Mouse (Mus musculus) adrenal gland, adult 18-20 months (tissue): Measurements from ENCODE around the gene Itga9. TPM values are rescaled to one million over a fixed set of nuclear protein-coding genes. Genes with fewer than 3 reads are reported as not detected.

Source experiments
- DNase-seq, 2 experiments: peaks; one replicate each; pipeline ENCODE4 v3.0.0; 2021 to 2022; ENCODE audit warnings: low spot score in 2 of 2
- total RNA-seq, 2 experiments: library from RNA; stranded (reverse); gene quantifications; 1 replicate in 1 of 2; 2 replicates in 1 of 2; pipeline ENCODE4 v1.2.3; 2021

The Itga9 gene
- total RNA-seq, 2 experiments from 2014 or later: 24.9 to 57.9 TPM

DNA sequence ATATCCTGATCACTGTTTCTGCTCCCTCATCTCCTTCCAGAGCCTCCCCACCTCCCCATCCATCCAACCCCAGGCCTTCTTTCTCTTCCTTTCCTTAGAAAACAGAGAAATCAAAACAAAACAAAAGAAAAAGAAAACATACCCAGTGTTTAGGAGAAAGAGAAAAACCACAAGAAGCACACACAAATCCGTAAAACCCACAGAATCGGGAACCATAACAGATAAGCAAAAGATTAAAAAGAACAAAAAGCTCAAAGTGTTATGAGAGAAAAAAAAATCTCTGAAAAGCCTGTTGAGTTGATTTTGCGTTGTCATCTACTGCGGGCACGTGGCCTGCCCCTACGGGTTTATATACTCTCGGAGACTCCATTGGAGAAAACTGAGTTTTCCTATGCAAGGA is 77.0 kb downstream of the Itga9 start:
- DNase-seq: no peak

DNA sequence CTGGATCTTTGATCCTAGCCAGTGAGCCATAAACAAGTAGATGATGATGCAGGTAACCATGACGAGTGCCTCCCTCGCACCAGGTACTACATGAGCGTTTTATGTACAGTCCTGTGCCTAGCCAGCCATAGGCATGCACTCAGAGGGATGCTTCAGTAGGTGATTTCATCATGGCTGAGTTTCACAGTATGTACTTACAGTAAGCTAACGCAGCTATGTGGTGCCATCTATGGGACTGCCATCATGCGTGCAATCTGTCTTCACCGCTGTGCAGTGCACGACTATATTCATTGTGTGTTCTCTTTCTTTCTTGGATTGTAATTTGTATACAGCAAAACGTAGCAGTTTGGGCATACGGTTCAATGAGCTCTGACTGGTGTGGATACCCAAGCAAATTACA is 77.9 kb downstream of the Itga9 start:
- DNase-seq: no peak

DNA sequence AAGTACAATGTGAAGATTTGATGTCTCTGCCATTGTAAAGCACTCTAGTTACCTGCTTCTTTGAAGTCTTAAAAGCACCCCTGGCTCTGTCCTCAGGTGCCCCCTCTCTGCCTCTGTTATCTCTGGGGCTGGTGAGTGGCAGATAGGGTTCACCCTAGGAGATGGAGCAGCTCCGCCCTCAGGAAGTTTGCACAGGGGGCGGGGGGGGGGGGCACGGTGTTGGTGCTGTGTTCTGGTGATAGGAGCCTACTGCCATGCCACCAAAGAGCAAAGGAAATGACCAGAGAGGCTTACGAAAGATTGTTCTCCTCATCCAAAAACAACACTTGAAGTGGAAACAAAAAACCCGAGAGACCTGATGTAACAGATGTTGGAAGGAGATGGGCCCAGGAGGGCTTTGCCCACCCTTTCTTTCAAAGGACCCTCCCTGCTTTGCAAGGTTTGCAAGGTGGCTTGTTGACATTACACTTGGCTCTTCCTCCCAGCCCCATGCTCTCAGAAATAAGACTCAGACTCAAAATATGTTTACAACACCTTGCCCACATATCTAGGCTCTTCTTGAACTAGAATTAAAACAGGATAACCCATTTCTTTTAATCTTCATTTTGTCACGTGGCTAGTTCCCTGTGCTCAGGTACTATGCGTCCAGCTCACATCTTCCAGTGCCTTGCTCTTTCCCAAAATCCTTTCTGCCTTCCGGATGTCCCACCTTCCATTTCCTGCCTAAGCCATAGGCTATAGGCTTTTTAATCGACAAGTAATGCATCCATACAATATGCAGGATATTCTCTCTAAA is 79.9 kb downstream of the Itga9 start:
- DNase-seq: no peak

DNA sequence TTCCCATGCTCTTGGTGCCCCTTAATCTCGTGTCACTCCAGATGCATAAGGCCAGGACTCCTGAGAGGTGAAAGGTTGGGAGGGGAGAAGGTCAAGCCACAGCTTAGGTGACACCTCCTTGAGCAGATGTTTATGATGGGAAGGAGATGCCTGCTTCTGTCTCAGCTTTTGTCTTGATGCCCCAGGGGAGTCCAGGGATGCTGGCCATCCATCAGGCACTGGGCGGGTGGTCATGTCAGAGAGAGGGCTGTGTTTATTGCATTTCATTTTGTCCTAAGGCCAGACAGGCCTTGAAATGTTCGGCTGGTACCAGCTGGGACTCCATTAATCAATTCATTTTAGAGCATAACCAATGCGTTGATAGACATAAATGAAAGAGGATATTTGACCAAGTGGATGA is 81.8 kb downstream of the Itga9 start:
- DNase-seq: no peak

DNA sequence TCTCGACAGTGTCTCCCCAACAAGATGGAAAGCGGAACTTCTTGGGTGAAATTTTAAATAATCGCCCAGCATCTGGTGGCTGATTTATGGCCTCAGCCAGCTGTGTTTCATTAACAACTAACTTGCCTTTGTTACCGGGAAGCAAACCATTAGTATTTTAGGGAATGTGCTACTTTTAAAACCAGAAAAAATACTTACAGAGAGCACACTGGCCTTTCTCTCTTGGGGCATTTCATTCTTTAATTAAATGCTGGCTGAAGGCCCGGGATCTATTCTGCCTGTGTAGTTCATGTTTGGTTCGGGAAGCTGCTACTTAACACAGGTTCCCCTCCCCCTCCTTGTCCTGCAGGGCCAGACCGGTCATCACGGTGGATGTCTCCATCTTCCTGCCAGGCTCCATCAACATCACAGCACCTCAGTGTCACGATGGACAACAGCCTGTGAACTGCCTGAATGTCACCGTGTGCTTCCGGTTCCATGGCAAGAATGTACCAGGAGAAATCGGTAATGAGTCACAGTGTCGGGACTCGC is 82.5 kb downstream of the Itga9 start:
- DNase-seq: no peak

DNA sequence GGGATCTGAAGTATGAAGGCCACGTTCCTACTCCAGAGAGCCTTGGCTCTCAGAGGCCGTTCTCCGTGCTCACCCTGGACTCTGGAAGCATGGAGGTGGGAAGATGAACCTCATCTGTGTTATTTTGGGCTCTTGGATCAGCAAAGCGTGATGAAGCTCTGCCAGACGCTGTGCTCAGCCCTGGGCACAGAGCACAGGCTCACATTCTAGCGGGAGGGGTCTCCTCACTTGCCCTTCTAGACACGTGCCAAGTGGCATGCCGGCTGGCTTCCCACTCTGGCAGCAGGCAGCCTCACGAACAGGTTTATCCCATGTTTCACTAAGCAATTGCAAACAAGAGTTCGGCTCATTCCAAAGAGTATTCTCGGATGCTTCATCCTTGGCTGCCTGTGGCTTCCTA is 86.8 kb downstream of the Itga9 start:
- no peak for DNase-seq

DNA sequence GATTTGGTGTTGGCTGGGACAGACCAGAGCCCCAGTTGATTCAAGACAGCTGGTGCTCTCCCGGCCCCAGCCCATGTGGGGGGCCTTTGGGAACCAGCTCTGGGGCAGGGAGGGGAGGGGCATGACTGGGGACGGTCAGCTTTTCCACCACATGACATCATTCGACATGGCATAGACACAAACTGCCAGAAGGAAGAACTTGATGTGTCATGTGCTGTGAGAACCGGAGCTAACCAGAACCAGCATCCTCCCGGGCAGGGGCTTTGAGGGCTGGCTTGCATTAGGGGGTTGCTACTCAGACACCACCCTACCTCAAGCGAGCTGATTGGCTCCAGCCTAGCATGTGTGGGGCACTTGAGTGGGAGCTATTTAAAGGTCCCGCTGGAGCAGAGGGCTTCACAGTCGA is 87.9 kb downstream of the Itga9 start:
- no peak for DNase-seq

DNA sequence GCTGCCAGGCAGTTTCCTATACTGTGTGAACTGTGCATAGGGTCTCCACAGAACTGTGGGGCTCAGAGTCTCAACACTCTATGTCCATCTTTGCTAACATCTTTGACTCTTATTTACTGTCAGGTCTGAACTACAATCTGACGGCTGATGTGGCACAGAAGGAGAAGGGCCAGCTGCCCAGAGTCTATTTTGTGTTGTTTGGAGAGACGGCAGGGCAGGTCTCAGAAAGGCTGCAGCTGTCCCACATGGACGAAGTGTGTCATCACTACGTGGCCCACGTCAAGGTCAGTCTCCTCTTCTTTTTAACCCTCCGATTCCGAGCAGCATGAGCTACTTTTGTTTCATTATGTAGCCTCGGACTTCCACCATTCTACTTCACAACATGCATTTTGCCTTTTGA is 91.7 kb downstream of the Itga9 start:
- DNase-seq: peak in 1 of 2 experiments; percentile 20

DNA sequence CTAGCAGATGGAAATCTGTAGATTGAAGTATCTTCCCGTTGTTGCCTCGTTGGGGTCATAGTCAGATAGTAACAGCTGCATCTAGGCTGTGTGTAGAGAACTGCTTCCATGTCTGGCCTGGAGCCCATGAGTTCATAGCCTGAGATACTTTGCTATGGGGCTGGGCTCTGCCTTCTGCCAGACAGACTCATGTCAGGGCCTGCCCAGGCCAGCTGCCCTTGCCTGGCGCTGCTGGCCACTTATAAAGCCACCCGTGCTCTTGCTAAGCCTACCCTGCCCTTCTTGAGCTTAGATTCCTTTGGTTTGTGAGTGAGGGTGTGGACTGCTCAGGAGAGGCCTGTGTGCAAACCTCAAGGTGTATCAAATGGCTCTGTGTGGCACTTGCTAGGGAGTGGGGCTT is 93.2 kb downstream of the Itga9 start:
- DNase-seq: no peak

DNA sequence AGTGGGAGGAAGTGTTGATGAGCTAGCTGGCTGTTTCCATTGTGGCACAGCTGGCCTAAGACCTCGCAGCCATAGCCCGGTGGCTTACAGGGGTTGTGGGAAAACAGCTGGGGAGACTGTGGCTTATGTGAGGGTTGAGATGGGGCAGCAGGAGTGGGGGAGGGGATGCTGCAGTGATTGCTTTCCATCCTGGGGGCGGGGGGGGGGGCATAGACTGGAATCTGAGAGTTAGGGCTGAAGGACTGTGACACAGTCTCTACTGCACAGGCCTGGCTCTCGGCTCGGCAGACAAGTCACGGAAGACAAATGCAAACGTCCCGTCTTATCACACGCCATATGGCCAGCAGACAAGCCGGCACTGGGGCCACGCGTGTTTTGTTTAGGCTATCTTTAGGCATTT is 94.4 kb downstream of the Itga9 start:
- DNase-seq: no peak

DNA sequence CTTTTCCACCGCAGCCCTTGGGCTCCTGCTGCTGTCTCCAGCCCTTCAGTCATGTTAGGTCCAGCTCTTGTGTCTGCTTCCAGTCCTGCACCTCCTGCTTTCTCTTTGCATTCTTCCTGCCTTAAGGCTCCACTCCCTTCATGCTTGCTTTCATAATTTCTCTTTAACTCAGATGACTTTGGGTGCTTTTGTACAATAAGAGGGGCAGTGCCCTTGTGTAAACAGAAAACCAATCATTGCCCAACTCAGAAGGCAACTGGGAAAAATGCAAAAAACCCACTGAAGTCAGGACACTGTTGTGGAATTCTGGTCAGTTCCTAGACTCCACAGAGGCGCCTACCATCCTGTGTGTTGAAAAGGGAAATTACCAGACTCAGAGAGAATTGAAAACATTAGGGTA is 95.3 kb downstream of the Itga9 start:
- DNase-seq: no peak

DNA sequence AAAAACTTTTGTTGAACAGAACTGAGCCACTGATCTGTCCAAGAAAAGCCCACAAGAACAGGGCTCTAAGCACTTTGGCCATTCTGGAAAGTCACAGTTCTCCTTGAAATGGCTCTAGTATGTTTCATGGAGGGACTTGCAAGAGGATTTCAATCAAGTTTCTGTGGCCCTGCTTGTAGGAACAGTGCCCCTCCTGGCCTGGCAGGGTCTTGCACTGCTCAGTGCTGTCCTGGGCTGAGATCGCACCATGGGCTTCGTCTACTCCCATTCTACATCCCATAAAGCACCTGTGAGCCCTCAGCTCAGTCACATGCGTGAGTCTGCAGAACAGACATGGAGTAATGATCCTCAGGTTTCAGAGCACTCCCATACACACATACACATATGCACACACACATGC is 96.7 kb downstream of the Itga9 start:
- no peak for DNase-seq

DNA sequence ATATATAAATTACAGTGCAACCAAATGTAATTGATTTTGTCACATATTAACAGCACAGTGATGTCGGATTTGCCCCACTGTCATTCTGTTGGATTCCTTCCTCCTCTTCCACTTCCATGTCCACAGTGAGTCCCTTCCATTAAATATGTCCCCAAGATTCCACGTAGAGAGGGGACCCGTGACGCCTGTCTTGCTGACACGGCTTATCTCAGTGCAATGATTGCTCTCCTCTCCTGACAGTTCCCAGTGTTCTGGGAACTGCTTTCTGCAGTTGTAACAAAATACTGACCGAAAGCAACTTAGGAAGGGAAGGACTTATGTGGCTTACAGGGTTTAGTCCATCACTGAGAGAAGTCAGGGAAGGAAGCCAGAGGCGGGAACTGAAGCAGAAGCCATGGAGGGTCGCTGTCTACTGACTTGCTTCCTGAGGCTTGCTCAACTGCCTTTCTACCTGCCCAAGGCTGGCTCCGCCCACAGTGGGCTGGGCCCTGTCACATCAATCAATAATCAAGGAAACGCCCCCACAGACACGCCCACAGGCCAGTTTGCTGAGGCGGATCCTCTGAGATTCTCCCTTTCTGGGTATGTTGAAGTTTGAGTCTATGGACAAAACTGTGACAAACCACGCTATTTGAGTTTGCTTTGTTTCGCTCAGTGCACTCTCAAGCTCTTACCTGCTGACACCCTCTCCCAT is 99.0 kb downstream of the Itga9 start:
- DNase-seq: no peak

DNA sequence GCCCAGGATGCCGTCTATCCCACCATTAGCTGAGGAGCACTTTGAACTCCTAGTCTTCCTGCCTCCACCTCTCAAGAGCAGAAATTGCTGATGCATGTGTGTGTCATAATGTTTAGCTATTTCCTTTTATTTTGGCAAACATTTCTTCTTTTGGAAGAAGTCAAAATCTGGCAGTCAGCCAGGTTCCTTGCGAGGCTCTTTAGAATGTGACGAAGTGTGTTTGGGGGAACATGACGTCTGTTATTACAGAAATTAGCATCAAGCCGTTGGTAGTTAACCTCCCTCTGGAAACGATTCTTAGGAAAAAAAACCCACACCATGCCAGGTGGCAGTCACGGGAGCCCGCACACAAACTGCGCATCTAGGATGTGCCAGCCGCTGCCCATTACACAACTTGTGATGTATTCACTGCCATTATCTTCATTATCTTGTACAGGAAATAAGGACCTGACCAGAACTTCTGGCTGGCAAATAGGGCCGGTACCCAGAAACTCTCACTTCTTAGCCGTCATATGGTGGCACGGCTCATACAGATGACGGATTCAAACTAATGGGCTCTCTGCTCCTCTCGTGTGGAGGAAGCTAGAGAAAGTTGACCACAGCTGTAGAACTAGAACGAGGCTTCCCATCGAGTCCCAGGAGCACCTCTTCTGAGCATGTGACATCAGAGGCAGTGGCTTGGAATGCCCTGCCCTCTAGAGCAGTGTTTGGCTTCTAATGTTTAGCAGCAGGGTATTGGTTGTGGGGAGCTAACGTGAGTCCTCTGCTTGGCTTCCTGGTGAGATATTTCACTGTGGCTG is 99.9 kb downstream of the Itga9 start:
- DNase-seq: no peak

DNA sequence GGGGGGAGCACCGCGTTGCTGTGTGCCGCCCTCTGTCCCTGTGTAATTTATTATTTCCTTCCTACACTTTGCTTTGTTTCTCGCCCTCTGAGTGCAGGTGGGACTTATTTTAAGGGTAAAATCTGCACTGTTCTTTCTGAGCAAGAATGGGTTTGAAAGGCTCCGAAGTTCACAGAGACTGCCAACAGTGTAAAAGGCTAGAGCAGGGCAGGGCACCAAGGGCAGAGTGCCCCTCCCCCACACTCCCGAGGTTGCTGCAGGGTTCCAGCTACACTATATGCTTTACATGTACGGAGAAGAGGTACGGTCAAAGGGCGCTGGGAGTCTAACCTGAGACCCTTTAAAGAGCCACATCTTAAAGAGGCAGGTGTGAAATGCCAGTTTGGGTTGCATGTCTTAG is 104.1 kb downstream of the Itga9 start:
- no peak for DNase-seq

DNA sequence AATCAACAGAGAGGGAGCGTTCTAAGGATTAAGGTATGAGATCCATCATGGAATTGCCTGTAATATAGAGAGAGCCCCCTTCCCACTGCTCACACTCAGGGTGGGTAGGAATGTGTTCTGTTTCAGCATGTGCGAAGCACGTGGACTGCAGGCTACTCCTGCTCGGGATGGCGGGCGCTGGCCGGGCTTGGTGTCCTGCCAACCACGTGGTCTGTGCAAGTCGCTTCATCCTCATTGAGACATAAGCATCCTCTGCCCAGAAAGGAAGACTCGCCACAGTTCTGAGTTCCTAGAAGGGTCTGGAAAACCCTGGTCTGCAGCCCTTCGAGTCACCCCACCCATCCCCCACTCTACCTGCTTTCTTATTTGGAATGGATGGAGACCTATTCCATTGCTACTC is 105.3 kb downstream of the Itga9 start:
- DNase-seq: no peak

DNA sequence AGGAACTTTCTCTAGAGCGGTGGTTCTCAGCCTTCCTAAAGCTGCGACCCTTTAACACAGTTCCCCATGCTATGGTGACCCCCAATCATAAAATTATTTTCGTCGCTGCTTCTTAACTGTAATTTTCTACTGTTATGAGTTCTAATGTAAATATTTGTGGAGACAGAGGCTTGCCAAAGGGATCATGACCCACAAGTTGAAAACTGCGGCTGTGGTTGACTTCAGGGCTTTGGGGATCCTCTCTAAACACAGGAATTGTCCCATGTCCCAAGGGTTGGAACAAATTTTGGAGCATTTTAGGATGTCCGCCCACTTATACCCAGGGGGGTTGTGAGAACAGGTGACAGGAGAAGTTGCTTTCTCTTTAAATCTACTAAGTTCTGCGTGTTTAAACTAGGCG is 107.0 kb downstream of the Itga9 start:
- no peak for DNase-seq

DNA sequence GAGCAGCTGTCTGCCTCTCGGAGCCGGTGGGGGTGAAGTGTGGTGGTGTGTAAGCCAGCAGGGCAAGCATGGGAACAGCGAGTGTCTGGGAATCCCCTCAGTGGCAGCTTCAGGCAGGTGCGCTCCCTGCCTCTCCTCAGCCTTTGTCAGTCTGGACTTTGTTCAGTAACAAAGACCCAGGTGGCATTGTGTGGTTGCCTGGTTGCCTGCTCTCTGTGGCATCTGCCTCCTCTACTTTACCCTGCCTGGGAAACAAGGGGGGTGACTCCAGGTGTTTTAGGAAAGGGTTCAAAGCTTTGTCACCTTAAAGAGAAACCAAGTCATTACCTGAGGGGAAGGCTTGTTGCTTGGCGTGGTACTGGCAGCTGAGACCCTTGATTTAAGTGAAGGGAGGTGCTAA is 108.0 kb downstream of the Itga9 start:
- DNase-seq: no peak

DNA sequence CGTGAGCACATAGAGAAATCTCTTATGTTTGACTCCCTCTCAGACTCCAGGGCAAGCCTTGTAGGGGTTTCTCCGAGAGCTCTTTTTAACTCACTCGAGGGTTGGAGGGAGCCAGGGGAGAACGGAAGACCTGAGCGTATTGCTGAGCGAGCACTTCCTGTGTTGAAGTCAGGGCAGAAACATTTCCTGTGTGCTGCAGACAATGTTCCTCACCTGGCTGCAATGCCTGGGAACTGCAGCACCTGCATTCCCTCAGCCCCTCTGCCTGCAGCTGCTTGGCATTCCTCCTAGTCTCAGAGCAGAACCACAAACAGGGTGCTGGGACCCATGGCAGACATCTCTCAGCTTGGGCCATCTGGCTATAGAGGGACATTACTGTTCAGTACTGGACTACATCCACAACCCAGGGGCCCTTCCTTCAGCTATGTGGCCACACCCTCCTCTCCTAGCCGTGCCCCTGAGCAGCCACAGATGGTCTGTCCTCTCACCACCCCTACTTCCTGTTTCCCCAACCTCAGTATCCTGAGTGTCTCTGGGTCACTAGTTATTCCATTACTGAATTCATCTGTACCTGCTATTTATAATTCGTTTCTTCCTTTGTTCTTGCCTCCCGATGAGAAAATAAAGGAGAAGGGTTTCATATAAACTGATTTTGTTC is 109.6 kb downstream of the Itga9 start:
- DNase-seq: no peak

DNA sequence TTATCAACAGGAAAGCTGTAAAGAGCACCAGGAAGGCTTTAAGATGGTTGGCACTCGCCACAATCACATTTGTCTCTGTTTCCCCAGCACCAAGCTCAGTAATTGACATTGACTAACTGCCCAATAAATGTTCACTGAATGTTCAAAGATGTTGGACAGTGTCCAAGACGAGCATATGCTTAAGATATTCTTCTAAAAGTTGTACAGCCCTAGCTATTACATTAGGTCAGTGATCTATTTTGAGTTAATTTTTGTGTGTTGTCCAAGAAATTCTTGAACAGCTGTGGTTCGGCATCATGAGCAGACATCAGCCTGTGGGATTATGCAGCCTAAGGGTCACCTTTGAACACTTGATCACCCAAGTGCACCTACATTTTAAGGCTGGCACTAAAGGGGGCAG is 110.9 kb downstream of the Itga9 start:
- DNase-seq: no peak

DNA sequence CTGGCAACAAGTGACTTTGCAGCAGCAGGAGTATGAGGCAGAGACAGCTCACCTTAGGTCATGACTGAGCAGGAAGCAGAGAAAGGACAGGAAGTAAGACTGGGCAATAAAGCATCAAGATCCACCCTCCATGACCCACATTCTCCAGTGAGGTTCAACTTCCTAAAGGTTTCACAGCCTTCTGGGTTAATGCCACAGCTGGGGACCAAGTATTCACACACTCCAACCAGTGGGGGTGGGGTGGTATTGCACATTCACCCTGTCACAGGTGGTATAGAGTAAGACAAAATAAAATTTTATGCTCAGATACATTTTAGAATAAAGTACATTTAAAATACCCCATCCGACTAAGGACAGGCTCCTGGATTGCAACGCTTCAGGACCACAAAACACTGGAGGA is 112.0 kb downstream of the Itga9 start:
- no peak for DNase-seq
